Mouse (Mus musculus): Measurements from ENCODE around the gene Tcl1b3.
"Not testable (repeated sequence)": the region's sequence is repeated elsewhere in the genome, so short reads cannot be mapped to it uniquely, and the experiment has no call there.

The Tcl1b3 gene

DNA sequence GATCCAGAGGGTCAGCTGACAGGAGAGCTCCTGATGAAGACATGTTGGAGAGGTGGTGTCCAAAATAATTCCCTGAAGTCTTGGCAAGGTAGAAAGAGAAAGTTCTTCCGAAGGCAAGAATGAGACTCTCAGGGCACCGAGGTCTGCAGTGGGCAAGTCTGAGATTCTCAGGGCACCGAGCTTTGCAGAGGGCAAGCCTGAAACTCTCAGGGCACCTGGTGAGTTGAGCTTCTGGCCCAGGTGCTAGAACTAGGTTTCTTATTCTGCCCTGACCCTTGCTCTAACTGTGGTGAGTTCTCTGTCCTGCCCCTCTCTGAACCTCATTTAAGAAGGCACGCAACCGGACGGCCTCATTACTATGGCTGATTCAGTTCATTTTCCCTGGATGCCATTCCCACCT is at the start of gene Tcl1b3:
Gene Tcl1b3 (plus strand): TSS at position 301 of the 400 bp plus-strand sequence.
- DNase-seq, result not testable (repeated sequence)

DNA sequence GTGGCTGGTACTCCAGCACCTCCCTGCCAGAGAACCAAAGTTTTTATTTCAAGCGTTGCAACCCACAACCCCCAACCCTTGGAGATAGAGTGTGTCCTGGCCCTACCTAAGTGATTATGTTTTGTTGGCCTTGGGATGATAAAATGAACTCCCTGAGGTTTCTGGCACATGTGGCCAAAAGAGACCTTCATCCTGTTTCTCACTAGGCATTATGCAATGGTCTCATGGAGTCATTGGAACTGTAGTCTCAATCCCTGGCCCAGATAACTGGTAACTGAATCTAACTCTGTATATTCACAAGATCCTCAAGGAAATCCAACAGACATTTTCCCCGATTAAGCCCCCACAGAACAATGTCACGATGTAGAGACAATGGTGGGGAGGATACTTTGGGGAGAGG is 47.7 kb upstream of the Tcl1b3 start:
- DNase-seq, result no peak

DNA sequence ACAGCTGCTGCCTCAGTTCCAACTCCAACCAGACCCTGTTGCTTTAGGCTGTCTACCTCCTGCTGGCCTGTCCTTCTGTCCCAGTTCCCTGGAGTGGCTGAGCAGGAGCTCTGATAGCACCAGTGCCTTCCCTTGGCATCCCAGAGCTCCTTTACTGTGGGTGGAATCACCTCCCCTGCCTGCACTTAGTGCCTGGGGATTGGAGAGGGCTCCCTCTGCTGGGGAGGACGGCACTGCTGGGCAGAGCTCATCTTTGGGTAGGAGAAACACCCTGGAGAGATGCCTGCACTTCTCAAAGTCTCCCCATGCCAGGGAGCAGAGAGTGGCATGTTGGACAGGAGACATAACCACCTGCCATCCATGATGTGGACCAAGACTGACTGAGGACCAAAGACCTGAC is 45.9 kb upstream of the Tcl1b3 start:
- DNase-seq, result not testable (repeated sequence)

DNA sequence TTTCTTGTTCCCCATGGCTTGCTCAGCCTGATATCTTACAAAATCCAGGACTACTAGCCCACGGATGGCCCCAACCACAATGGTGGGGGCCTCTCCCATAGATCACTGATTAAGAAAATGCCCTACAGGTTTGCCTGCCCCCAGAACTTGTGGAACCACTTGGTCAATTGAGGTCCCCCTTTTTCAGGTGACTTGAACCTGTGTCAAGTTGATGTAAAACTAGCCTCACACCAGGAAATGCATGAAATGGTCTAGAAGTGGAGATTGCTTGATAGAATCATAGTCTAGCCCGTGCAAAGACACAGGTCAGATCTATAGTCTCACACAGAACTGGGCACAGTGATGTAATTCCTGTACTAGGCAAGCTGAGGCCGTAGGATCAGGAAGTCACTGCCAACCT is 45.1 kb upstream of the Tcl1b3 start, which contains the start of gene Tcl1b2:
Gene Tcl1b2 (plus strand): TSS at position 301 of the 400 bp plus-strand sequence.
- DNase-seq, result no peak

DNA sequence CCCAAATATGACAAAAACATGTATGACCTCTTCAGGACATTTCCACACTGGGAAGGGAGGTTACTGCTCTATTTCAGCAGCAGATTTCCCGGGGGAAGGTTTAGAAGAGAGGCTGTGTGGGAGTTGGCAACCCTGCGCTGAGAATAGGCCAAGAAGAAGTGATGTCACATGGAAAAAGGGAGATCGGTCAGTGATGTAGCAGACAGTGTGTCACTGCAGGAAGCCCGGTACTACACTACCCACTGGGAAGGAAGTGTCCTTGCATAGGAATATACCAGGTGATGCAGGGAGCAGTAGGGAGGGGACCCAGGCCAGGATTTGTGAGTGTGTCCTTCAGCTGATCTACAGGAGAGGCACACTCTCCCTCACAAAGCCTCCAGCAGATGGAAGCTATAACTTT is 35.6 kb upstream of the Tcl1b3 start:
- peak; percentile 11 for DNase-seq

DNA sequence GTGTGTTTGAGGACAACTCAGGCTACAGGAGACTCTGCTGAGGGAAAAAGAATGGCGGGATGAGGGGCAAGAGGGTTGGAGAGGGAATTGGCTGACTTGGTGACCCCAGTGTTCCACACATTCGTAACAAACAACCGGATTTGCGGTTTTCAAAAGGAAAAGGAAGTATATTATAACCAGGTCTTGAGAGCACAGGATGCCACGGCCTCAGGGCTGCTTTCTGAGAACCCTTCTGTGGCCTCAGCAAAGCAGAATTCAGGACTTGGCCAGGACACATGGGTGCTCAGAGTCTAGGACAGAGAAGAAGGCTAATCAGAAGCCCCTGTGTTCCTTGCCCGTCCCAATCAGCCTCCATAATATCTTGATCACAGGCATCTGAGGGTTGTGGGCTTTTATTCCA is 32.0 kb upstream of the Tcl1b3 start:
- no peak for DNase-seq

DNA sequence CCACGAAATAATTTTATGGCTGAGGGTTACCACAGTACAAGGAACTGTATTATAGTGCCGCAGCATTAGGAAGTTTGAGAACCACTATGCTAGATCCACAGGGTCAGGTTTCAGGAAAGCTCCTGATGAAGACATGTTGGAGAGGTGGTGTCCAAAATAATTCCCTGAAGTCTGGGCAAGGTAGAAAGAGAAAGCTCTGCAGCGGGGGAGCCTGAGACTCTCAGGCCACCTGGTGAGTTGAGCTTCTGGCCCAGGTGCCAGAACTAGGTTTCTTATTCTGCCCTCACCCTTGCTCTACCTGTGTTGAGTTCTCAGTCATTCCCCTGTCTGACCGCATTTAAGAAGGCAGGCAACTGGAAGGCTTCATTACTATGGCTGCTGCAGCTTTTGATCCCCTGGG is 31.5 kb upstream of the Tcl1b3 start, which contains the start of gene Tcl1b1:
Gene Tcl1b1 (plus strand): TSS at position 301 of the 400 bp plus-strand sequence.
- DNase-seq, result no peak

DNA sequence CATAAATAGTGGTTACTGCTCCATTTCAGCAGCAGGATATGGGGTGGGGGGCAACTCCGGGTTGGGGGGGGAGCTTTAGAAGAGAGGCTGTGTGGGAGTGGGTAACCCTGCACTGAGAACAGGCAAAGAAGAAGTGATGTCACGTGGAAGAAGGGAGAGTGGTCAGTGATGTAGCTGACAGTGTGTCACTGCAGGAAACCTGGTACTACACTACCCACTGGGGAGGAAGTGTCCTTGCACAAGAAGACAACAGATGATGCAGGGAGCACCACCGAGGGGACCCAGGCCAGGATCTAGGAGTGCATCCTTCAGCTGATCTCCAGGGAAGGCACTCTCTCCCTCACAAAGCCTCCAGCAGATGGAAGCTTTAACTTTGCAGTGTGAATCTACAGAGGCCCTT is 24.1 kb upstream of the Tcl1b3 start:
- DNase-seq, result no peak

DNA sequence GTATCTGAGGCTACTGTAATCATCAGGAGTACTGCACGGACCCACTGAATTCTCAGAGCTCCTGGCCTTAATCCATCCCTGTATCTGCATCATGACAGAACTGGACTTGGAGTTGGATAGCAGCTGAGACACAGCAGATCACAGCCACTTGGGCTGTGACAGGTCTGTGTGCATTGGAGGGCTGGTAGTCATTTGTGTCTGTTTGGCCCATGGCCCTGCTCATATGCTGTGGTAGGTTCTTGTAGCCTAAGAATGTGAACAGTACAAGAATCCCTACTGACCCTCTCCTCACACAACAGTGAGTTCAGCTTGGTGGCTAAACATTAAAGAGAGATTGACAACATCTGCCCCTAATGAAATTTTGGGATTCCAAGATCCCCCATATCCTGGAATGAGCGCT is 17.5 kb upstream of the Tcl1b3 start:
- DNase-seq, result no peak

DNA sequence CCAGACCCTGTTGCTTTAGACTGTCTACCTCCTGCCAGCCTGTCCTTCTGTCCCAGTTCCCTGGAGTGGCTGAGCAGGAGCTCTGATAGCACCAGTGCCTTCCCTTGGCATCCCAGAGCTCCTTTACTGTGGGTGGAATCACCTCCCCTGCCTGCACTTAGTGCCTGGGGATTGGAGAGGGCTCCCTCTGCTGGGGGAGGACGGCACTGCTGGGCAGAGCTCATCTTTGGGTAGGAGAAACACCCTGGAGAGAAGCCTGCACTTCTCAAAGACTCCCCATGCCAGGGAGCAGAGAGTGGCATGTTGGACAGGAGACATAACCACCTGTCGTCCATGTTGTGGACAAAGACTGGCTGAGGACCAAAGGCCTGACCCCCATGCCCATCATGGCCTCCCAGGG is 16.5 kb upstream of the Tcl1b3 start:
- DNase-seq, result peak; percentile 19

DNA sequence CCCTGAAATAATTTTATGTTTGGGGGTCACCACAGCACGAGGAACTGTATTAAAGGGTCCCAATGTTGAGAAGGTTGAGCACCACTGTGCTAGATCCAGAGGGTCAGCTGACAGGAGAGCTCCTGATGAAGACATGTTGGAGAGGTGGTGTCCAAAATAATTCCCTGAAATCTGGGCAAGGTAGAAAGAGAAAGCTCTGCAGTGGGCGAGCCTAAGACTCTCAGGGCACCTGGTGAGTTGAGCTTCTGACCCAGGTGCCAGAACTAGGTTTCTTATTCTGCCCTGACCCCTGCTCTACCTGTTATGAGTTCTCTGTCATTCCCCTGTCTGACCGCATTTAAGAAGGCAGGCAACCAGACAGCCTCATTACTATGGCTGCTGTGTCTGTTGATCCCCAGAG is 14.8 kb upstream of the Tcl1b3 start, which contains the start of gene Tcl1b5:
Gene Tcl1b5 (plus strand): TSS at position 301 of the 400 bp plus-strand sequence.
- not testable (repeated sequence) for DNase-seq

DNA sequence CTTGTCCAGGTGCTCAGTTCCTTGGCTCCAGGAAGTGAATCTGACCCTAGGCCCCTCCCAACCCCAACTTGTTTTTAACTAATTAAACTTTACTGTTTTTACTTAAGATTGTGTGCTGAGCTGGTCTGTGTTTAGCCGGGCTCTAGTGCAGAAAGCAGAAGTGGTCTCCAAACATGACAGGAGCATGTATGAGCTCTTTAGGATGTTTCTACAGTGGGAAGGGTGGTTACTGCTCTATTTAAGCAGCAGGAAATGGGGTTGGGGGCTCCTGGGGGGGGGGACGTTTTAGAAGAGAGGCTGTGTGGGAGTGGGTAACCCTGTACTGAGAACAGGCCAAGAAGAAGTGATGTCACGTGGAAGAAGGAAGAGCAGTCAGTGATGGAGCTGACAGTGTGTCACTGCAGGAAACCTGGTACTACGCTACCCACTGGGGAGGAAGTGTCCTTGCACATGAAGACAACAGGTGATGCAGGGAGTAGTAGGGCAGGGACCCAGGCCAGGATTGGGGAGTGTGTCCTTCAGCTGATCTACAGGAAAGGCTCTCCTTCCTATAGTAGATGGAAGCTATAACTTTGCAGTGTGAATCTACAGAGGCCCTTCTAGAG is 9.7 kb upstream of the Tcl1b3 start:
- DNase-seq, result not testable (repeated sequence)

DNA sequence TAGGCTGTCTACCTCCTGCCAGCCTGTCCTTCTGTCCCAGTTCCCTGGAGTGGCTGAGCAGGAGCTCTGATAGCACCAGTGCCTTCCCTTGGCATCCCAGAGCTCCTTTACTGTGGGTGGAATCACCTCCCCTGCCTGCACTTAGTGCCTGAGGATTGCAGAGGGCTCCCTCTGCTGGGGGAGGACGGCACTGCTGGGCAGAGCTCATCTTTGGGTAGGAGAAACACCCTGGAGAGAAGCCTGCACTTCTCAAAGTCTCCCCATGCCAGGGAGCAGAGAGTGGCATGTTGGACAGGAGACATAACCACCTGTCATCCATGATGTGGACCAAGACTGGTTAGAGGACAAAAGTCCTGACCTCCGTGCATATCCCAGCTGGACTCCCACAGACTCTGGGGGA is 1.9 kb upstream of the Tcl1b3 start:
- not testable (repeated sequence) for DNase-seq

DNA sequence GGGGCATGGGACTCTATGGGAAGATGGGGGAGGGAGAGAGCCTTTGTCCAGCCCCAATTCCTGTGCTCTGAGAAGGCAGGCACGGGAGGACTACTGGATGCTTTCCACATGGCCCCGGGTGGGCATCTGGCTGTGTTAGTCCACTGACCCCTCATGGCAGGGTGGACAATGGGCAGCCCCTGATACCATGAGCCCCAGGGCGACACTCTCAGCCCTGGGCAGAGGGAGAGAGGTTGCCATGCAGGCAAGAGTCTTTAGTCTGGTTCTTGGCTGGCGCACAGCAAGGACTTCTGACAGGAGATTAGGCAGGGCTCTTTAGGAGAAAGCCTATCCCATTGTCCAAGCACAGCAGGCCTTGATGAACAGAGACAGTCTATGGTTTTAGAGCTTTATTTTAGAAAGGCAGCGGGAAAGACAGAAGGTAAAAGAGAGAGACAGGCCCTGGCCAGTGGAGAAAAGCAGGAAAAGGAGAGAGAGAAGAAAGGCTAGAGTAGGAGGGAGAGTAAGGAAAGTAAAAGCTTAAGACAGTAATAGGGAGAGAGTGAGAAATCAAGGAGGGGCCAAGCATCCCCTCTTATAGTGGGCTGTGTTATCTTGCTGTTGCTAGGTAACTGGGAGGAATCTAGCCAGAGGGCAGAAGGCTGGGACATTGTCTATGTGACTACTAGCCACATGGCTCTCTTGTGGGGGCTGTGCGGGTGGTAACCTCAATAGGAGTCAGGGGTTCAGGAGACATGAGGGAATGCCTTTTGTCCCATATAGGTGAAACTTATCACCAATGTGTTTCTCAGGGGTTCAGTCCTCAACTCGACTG is 9.0 kb downstream of the Tcl1b3 start:
- DNase-seq, result not testable (repeated sequence)

DNA sequence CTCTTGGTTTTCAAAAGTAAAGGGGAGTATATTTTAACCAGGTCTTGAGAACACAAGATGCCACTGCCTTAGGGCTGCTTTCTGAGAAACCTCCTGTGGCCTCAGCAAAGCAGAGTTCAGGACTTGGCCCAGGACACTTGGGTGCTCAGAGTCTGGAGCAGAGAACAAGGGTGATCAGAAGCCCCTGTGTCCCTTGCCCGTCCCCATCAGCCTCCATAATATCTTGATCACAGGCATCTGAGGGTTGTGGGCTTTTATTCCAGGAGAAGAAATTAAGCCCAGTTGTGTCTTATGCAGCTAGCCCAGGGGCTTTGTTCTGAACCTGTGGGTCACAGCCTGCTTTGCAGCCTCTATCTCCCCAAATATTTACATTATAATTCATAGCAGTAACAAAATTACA is 10.8 kb downstream of the Tcl1b3 start, which contains the start of gene Tcl1b4:
Gene Tcl1b4 (plus strand): TSS at position 301 of the 400 bp plus-strand sequence.
- not testable (repeated sequence) for DNase-seq

DNA sequence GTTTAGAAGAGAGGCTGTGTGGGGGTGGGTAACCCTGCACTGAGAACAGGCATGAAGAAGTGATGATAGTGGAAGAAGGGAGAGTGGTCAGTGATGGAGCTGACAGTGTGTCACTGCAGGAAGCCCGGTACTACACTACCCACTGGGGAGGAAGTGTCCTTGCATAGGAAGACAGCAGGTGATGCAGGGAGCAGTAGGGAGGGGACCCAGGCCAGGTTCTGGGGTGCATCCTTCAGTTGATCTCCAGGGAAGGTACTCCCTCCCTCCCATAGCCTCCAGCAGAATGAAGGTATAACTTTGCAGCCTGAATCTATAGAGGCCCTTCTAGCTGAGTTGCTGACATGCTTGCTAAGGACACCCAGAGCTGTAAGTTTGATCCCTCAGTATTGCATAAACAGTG is 16.2 kb downstream of the Tcl1b3 start:
- DNase-seq, result no peak

DNA sequence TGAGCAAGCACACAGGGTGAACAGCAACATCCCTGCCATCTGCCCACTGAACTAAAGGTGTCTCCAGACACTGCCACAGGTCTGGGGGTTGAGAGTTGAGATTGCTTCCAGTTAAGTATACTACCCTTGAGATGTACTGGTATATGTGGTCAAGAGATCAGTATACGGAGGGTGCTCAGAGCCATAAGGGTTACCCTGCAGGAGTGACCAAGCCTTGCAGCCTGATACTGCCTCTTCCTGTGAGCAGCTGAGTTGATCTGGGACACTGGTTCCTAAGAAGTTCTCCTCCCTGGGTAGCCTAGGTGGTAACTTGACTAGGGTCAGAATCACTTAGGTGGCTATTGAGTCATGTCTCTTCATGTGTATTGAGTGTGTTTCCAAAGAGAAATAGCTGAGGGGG is 17.6 kb downstream of the Tcl1b3 start:
- DNase-seq, result no peak

DNA sequence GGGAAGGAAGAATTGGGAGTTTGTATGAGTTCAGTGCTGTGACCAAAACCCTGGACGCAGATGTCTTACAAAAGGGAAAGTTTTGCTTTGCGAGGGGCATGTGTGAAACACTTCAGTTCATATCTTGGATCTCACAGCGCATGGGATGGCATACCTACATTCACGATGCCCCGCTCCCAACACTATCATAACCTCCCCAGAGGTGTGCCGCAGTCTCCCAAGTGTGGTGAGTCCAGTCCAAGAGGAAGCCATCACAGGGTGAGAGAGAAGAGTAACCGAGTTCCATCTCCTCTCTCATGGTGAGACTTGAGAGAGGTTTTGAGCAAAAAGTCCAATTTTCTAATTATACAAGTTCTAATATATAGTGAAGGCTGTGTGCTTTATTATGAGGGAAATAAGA is 18.4 kb downstream of the Tcl1b3 start:
- no peak for DNase-seq

DNA sequence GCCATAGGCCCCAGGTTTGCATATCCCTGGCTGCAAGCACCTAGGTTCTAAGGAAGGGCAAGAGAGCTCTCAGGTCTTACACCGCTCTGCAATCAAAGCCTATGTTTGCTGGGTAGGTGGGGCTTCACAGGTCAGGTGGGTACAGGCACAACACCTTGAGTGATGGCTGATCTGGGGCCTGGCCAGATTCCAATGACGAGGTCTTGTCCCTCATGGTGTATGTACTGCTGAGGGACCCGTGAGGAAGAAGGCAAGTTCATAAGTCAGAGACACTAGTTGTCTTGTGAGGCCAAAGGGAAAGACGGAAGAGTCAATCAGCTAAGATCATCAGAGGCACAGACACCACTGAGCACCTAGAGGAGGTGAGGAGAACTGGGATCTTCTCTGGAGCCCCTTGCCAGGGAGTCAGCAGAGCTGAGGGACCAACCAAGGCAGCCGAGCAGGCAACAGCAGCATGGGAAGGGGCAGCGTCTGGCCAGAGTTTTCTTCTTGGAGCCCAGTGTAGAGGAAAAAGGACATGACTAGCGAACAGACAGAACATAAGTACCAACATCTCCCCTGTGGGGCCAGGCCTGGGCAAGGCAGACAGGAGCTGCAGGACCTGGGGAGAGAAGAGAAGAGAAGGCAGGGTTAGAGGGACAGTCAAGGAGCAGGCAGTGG is 26.4 kb downstream of the Tcl1b3 start:
- no peak for DNase-seq

DNA sequence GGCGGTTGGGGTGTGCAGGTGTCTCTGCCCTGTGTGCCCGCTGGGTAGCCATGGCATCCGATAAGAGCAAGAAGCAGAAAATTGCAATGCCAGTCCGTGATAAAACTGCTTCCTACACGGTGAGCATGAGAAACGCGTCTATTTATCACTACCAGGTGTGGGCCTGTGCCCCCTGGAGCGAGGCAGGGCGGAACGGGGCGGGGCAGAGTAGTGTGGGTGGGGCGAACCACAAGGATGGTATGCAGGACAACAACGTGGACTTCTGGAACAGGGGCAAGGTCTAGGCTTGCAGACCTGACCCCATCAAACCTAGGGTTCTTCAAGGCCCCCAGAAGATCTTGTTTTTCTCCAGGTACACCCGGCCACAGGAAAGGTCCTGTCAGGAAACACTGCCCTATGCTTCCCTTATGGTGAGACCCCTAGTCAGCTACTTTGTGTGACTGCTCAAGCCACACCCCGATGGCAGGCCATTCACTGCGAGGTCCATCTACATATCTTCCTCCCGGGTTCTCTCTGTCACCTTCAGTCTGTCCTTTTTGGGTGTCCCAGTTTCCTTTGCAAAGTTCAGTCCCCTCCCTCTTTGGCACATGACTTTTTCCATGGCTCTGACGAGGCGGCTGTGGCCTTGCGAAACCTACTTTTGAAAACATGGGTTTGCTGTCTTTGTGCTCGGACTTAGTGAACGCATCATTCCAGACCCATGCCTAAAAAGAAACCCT is 31.9 kb downstream of the Tcl1b3 start, which contains the start of gene Tcl1:
Gene Tcl1 (minus strand): TSS at position 193 of the 719 bp plus-strand sequence.
- DNase-seq, result no peak

DNA sequence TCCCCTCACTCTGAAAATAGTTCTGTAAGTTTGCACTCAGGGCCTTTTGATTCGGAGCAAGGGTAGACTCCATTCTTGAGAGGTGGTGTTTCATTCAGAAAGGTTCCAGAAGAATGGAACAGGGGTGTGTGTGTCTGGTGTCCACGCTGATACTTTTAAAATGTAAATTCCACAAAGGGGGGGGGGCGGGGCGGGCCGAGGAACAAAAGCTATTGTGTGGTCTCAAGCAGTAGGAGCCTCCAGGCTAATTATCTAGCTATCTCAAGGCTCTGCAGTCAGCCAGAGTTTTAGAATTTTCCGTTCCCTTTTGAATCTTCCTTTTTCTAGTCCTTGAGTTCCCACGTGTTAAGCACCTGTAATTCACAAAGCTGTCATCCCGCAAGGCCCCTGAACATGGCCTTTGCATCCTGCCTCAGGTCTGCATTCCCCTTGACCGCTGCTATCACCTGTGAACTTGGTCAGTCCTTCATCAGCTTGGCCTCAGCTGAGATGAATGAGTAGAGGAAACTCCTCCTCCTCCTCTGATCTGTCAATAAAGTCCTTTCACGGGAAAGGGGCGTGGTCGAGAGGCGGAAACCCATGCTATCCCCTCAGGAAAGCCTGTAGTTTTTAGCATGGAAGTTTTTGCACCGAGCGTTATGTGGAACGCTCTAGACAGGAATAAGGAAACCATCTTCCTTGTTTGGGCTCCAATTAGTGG is 33.9 kb downstream of the Tcl1b3 start:
- no peak for DNase-seq

DNA sequence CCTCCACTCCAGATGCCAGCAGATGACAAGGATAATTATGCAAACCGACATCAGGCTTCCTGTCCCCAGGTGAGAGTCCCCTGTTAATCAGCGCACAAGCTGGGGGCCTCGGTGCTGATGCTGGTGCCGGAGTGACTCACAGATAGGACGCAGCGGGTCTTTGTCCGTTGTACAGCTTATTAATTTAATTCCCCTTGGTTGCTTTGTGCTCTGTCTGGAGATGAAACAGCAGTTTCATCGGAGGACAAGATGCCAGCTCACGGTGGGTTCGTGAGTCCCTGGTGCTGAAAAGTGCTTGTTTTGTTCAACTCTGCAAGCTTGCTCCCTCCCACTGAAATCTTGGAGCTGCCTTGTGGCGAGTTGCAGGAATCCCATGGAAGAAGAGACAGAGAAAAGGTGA is 43.5 kb downstream of the Tcl1b3 start:
- DNase-seq, result no peak

Data from right cerebral cortex, adult 18-20 months (tissue).